Mouse (Mus musculus) heart, embryonic 14.5 days (tissue): ENCODE data around the gene Fetub. TPM values are rescaled to one million over a fixed set of nuclear protein-coding genes. Genes with fewer than 3 reads are reported as not detected.

Source experiments
- ATAC-seq: fragments of 200-750 bp; cut with Nextera tagmentation; 2 replicates; pipeline ENCODE4 v1.8.0; 2017; ENCODE audit warnings: low read depth, moderate TSS enrichment; ENCODE audit not compliant: insufficient number of reproducible peaks, insufficient read depth, low FRiP score
- H3K27ac ChIP-seq, 2 experiments: fragments of 200-500 bp in 1 of 2; fragments of 300-500 bp in 1 of 2; sonication (generic) in 1 of 2; replicated peaks in 1 of 2; 2 replicates each; pipeline ENCODE4 v1.5.1; 2012 to 2014; ENCODE audit warnings: low read depth in 2 of 2, low read length in 2 of 2, control low read depth in 1 of 2, mild to moderate bottlenecking in 1 of 2, mixed read lengths in 1 of 2; ENCODE audit not compliant: control insufficient read depth in 1 of 2, insufficient read depth in 1 of 2
- H3K27me3 ChIP-seq: fragments of 300-500 bp; sonication (generic); 2 replicates; pipeline ENCODE4 v1.6.1; 2014; ENCODE audit warnings: mild to moderate bottlenecking, low read length, control low read depth; ENCODE audit not compliant: control insufficient read depth, insufficient read depth
- H3K36me3 ChIP-seq: fragments of 300-500 bp; sonication (generic); 2 replicates; pipeline ENCODE4 v1.6.1; 2014; ENCODE audit warnings: mild to moderate bottlenecking, control low read depth, low read length, mixed read lengths; ENCODE audit not compliant: control insufficient read depth, insufficient read depth
- H3K4me1 ChIP-seq, 2 experiments: fragments of 200-500 bp in 1 of 2; fragments of 300-500 bp in 1 of 2; sonication (generic) in 1 of 2; 2 replicates each; pipeline ENCODE4 v1.6.1; 2012 to 2014; ENCODE audit warnings: low read length in 2 of 2, control low read depth in 1 of 2, mixed read lengths in 1 of 2; ENCODE audit not compliant: control insufficient read depth in 2 of 2, insufficient read depth in 2 of 2
- H3K4me2 ChIP-seq: fragments of 300-500 bp; sonication (generic); 2 replicates; pipeline ENCODE4 v1.6.1; 2014; ENCODE audit warnings: mild to moderate bottlenecking, low read length
- H3K4me3 ChIP-seq, 2 experiments: fragments of 200-500 bp in 1 of 2; fragments of 300-500 bp in 1 of 2; sonication (generic) in 1 of 2; 2 replicates each; pipeline ENCODE4 v1.5.1; 2012 to 2014; ENCODE audit warnings: low read length in 2 of 2, mild to moderate bottlenecking in 2 of 2, control low read depth in 1 of 2, low read depth in 1 of 2, moderate library complexity in 1 of 2; ENCODE audit not compliant: control insufficient read depth in 1 of 2, insufficient read depth in 1 of 2
- H3K9ac ChIP-seq: fragments of 300-500 bp; sonication (generic); 2 replicates; pipeline ENCODE4 v1.6.1; 2014; ENCODE audit warnings: mild to moderate bottlenecking, low read length
- H3K9me3 ChIP-seq: fragments of 300-500 bp; sonication (generic); 2 replicates; pipeline ENCODE4 v1.6.1; 2016; ENCODE audit warnings: low read length, control low read depth; ENCODE audit not compliant: control insufficient read depth
- WGBS: fragments of 180-500 bp; shearing (Covaris S2); extraction: QIAGEN DNeasy Blood & Tissue Kit; methylation state at CpG from one replicate; pipeline ENCODE4 v1.1.7; 2014; 5-methylcytosine and 5-hydroxymethylcytosine counted together
- polyA plus RNA-seq: library from polyadenylated mRNA; unstranded; fragments of >200 nt; fragmentation: Nextera tagmentation; extraction: Ambion mirVana; gene quantifications from 2 replicates; pipeline ENCODE4 v1.2.1, GENCODE M21; 2014

Fetub gene
- polyA plus RNA-seq, 1 experiment from 2014 or later: not detected

GRCm38 (mm10) chr16:22890683-22891510 lies 27.2 kb upstream of the Fetub start, which contains the start of gene Ahsg:
Ahsg (plus strand) TSS chr16:22891277.
- no peaks in the 10 kb centered on the region for H3K36me3 ChIP-seq
- H3K4me3 ChIP-seq: no peak within 1 kb of the TSS
- no peaks in the 10 kb centered on the region for H3K27me3 ChIP-seq
- H3K4me2 ChIP-seq: no peak within 1 kb of the TSS
- no peak within 1 kb of the TSS for H3K27ac ChIP-seq
- no peaks in the 10 kb centered on the region for H3K4me1 ChIP-seq
- H3K9ac ChIP-seq: no peak within 1 kb of the TSS
- 84% methylated on average over 11 of the region's 11 CpGs for WGBS
- no peaks in the 10 kb centered on the region for H3K9me3 ChIP-seq
- ATAC-seq: no peak

DNA sequence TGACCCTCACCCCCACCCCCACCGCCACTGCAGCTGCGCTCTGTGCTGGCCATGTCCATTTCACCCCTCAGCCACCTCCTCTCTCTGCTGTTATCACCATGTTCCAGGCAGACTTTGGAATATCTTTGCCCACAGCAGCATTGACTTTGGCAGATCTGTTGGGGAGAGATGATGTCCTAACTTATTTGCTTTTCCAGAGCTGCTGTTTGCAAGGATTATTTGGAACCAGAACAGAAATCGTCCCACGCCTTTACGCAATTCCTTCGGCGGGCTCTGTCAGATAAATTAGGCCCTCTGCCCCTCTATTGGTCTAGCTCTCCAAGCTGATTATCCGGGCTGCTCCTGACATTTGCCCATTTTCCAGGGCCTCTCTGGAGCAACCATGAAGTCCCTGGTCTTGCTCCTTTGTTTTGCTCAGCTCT lies 26.4 kb upstream of the Fetub start:
- no peaks in the 10 kb centered on the region for H3K4me1 ChIP-seq
- no peak overlapping the region for H3K4me2 ChIP-seq
- ATAC-seq: no peak
- no peaks in the 10 kb centered on the region for H3K27me3 ChIP-seq
- H3K9ac ChIP-seq: no peak overlapping the region
- 75% methylated on average over 8 of the region's 8 CpGs for WGBS
- no peaks in the 10 kb centered on the region for H3K9me3 ChIP-seq
- no peak overlapping the region for H3K27ac ChIP-seq
- H3K36me3 ChIP-seq: no peaks in the 10 kb centered on the region
- H3K4me3 ChIP-seq: no peak overlapping the region

GRCm38 (mm10) chr16:22894095-22894494 lies 24.0 kb upstream of the Fetub start:
- no peak for ATAC-seq

GRCm38 (mm10) chr16:22896618-22897017 lies 21.5 kb upstream of the Fetub start:
- no peak overlapping the region for H3K9ac ChIP-seq
- no peaks in the 10 kb centered on the region for H3K4me1 ChIP-seq
- WGBS: 61% methylated on average over 2 of the region's 2 CpGs
- no peak overlapping the region for H3K4me3 ChIP-seq
- H3K4me2 ChIP-seq: no peak overlapping the region
- ATAC-seq: no peak
- H3K36me3 ChIP-seq: no peaks in the 10 kb centered on the region
- H3K27me3 ChIP-seq: no peaks in the 10 kb centered on the region
- no peak overlapping the region for H3K27ac ChIP-seq
- H3K9me3 ChIP-seq: no peaks in the 10 kb centered on the region

More at GRCm38 (mm10) chr16:22894095-22894494, 24.0 kb upstream of the Fetub start:
- no peaks in the 10 kb centered on the region for H3K4me1 ChIP-seq
- WGBS: 79% methylated on average over 7 of the region's 8 CpGs
- H3K27ac ChIP-seq: no peak overlapping the region
- no peaks in the 10 kb centered on the region for H3K9me3 ChIP-seq
- no peaks in the 10 kb centered on the region for H3K36me3 ChIP-seq
- H3K9ac ChIP-seq: no peak overlapping the region
- no peak overlapping the region for H3K4me3 ChIP-seq
- no peaks in the 10 kb centered on the region for H3K27me3 ChIP-seq
- H3K4me2 ChIP-seq: no peak overlapping the region

- no peak overlapping the region for H3K4me3 ChIP-seq
- no peak overlapping the region for H3K27ac ChIP-seq
- H3K9ac ChIP-seq: no peak overlapping the region
- ATAC-seq: no peak
- H3K36me3 ChIP-seq: no peaks in the 10 kb centered on the region
- no peaks in the 10 kb centered on the region for H3K9me3 ChIP-seq
- H3K4me2 ChIP-seq: no peak overlapping the region
- no peaks in the 10 kb centered on the region for H3K27me3 ChIP-seq
- WGBS: 58% methylated on average over 5 of the region's 5 CpGs
- H3K4me1 ChIP-seq: no peaks in the 10 kb centered on the region
Measured at GRCm38 (mm10) chr16:22899346-22899745, 18.8 kb upstream of the Fetub start.

GRCm38 (mm10) chr16:22899866-22900570 lies 18.1 kb upstream of the Fetub start:
- H3K9me3 ChIP-seq: no peaks in the 10 kb centered on the region
- no peaks in the 10 kb centered on the region for H3K4me1 ChIP-seq
- no peak overlapping the region for H3K27ac ChIP-seq
- H3K4me2 ChIP-seq: no peak overlapping the region
- H3K36me3 ChIP-seq: no peaks in the 10 kb centered on the region
- no peak for ATAC-seq
- H3K9ac ChIP-seq: no peak overlapping the region
- H3K27me3 ChIP-seq: no peaks in the 10 kb centered on the region
- 77% methylated on average over 10 of the region's 10 CpGs for WGBS
- no peak overlapping the region for H3K4me3 ChIP-seq

DNA sequence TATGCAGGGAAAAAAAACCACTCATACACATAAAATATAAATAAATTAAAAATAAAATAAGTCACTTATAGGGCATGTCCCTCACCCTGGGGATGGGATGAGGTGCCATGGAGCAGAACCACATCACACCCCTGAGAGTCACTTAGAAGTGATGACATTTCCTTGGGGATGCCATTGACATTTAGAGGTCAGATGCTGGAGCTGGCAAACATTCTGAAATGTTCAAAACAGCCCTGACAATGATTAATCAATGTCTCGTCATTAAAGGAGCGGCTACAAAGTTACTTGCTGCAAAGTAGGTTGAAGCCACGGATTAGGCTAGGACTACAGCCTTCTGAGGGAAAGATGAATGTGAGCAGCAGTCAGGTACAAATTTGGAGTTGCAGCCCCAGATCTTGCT lies 16.8 kb upstream of the Fetub start:
- H3K36me3 ChIP-seq: no peaks in the 10 kb centered on the region
- ATAC-seq: no peak
- no peak overlapping the region for H3K4me3 ChIP-seq
- H3K9me3 ChIP-seq: no peaks in the 10 kb centered on the region
- H3K4me2 ChIP-seq: no peak overlapping the region
- H3K4me1 ChIP-seq: no peaks in the 10 kb centered on the region
- no peaks in the 10 kb centered on the region for H3K27me3 ChIP-seq
- H3K27ac ChIP-seq: no peak overlapping the region
- no peak overlapping the region for H3K9ac ChIP-seq
- 75% methylated on average over 3 of the region's 3 CpGs for WGBS
